21 mouse cellular contexts compared by ENCODE assay signal in the genomic region with DNA sequence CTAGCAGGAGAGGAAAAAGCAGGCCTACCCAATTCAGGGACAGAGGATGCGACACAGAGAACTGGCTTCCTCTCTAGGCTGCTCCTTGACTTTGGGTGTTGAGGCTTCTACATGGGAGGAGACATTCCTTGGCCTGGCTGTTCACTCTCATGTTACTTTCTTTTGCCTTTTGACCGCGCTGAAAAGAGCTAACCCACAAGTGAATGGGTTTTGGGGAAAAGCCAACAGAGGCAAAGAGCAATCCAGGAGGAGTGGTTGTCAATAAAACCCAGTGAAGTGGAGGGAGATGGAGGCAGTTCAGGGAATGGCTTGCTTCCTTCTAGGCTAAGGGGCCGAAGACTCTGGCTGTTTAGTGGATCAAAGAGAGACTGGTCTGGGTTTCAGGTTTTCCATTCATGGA.
"Had no signal": no experiment of that assay in that cellular context is flagged by ENCODE, and none has a peak within 500 bp of the region (broad histone marks: within the 10 kb centered on the region; RNA-seq: fewer than 3 reads in every experiment).

No protein-coding gene starts in this region.

- DNase-seq: layer of hippocampus, adult 9-11 months; liver; lung, postnatal 10 days; right cerebral cortex, adult 18-20 months; right cerebral cortex, postnatal 14 days; spleen, adult 18-20 months; thymus, postnatal 25 days had no signal

- ATAC-seq: inflammation-experienced regulatory T-cells, adult 6 months; intestine, embryonic 16.5 days; liver, embryonic 12.5 days; midbrain, embryonic 15.5 days had no signal

- H3K4me2 ChIP-seq: limb, embryonic 13.5 days; liver, embryonic 12.5 days; liver, embryonic 15.5 days; lung, embryonic 15.5 days; midbrain, embryonic 12.5 days; midbrain, embryonic 15.5 days; neural tube, embryonic 12.5 days; neural tube, embryonic 15.5 days; stomach, embryonic 15.5 days had no signal

- H3K36me3 ChIP-seq: limb, embryonic 10.5 days; limb, embryonic 13.5 days; liver, embryonic 12.5 days; liver, embryonic 15.5 days; lung, embryonic 15.5 days; midbrain, embryonic 12.5 days; midbrain, embryonic 15.5 days; neural tube, embryonic 12.5 days; neural tube, embryonic 15.5 days; stomach, embryonic 15.5 days had no signal

- H3K9me3 ChIP-seq: limb, embryonic 10.5 days; limb, embryonic 13.5 days; liver, embryonic 12.5 days; liver, embryonic 15.5 days; lung, embryonic 15.5 days; midbrain, embryonic 12.5 days; midbrain, embryonic 15.5 days; neural tube, embryonic 12.5 days; neural tube, embryonic 15.5 days; stomach, embryonic 15.5 days had no signal

- H3K9ac ChIP-seq: limb, embryonic 13.5 days; liver, embryonic 12.5 days; liver, embryonic 15.5 days; lung, embryonic 15.5 days; midbrain, embryonic 12.5 days; midbrain, embryonic 15.5 days; neural tube, embryonic 12.5 days; neural tube, embryonic 15.5 days; stomach, embryonic 15.5 days had no signal

- H3K4me3 ChIP-seq: layer of hippocampus, adult 2 months; limb, embryonic 10.5 days; limb, embryonic 13.5 days; liver, embryonic 12.5 days; liver, embryonic 15.5 days; lung, embryonic 15.5 days; midbrain, embryonic 12.5 days; midbrain, embryonic 15.5 days; neural tube, embryonic 12.5 days; neural tube, embryonic 15.5 days; stomach, embryonic 15.5 days had no signal

- H3K27ac ChIP-seq: layer of hippocampus, adult 2 months; limb, embryonic 10.5 days; limb, embryonic 13.5 days; liver, embryonic 12.5 days; liver, embryonic 15.5 days; lung, embryonic 15.5 days; macrophage; midbrain, embryonic 12.5 days; midbrain, embryonic 15.5 days; neural tube, embryonic 12.5 days; neural tube, embryonic 15.5 days; stomach, embryonic 15.5 days had no signal

- H3K4me1 ChIP-seq: limb, embryonic 10.5 days; limb, embryonic 13.5 days; liver, embryonic 12.5 days; liver, embryonic 15.5 days; lung, embryonic 15.5 days; midbrain, embryonic 12.5 days; midbrain, embryonic 15.5 days; neural tube, embryonic 12.5 days; neural tube, embryonic 15.5 days; stomach, embryonic 15.5 days had no signal

- H3K27me3 ChIP-seq: limb, embryonic 13.5 days; liver, embryonic 12.5 days; liver, embryonic 15.5 days; lung, embryonic 15.5 days; midbrain, embryonic 12.5 days; midbrain, embryonic 15.5 days; neural tube, embryonic 12.5 days; neural tube, embryonic 15.5 days; stomach, embryonic 15.5 days had no signal
